Mouse (Mus musculus) megakaryocyte, embryonic 14.5 days (primary cell): Measurements from ENCODE around the gene Tmigd1.

Experiments used
- FLI1 ChIP-seq: IDR thresholded peaks from 2 replicates; pipeline ENCODE4 v1.6.1; 2012; ENCODE audit warnings: low read length, inconsistent platforms, mixed read lengths
- GATA1 ChIP-seq: IDR thresholded peaks from 3 replicates; pipeline ENCODE4 v1.6.1; 2012; ENCODE audit warnings: mixed read lengths, low read length, inconsistent platforms, borderline replicate concordance

DNA sequence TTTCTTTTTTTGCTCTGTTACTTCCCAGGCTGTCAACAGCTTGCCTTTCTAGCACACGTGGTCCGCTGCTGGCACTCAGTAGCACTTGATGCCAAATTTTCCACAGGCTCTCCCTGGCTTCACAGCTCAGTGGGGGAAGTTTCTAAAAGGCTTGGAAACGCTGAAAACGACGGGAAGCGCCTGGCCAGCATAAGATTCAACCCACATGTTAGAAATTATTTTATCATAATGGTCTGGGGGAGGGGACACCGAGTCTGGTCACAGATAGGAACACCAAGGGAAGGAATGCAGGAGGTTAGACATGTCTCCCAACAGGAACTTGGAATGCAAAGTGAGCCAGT, 10.1 kb downstream of the Tmigd1 start:
- TF ChIP-seq FLI1 = no peak
- no peak for TF ChIP-seq GATA1
